Mouse (Mus musculus): ENCODE measurements around the gene Clic4.

DNA sequence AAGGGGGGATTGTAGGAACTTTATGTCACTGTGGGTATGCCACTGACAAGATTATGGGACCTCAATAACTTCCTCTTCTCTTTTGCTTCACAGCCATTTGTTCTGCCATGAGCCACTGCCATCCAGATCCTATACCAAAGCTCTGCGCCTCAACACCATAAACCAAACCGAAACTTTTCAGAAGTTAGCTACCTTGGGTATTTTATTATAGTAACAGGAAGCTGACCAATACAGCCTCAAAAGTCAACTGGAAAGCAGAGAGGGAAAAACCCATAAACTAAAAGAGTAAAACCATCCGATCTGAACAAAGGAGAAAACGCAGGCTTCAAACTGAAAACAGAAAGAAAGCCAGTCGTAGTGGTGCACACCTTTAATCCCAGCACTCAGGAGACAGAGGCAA is 30.2 kb downstream of the Clic4 start:
- TF ChIP-seq CTCF (IDR thresholded peaks at IDR 0.05) (no peak), POLR2A (IDR thresholded peaks at IDR 0.05; ENCODE audit: insufficient read depth, low read depth, low read length) (no peak)
